Mouse (Mus musculus) spleen, postnatal 4 days (tissue): Measurements from ENCODE around the gene Gm10220.
"Not testable (repeated sequence)": the region's sequence is repeated elsewhere in the genome, so short reads cannot be mapped to it uniquely, and the experiment has no call there.

Source experiments
- DNase-seq, 2 experiments: peaks; one replicate each; pipeline ENCODE4 v3.0.0; 2022; ENCODE audit warnings: low spot score in 2 of 2

Gene Gm10220

DNA sequence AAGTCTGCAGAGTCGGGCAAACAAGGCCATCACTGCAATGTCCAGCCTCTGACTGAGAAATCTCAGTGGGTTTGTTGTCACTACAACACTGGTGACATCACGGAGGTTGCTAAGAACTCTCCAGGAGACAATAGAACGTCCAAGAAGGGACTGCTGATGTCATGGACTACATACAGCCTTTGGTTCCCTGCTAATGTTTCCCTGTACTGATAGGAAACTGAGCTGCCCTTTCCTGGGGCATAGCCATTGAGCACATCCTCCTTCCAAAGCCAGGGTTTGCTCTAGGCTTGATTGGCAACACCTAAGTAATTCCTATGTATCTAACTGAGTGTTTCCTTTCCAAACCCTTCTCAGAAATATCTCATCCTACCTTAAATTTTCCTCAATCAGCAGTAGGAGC is at the start of gene Gm10220:
Gene Gm10220 (minus strand): TSS at position 101 of the 400 bp plus-strand sequence.
- DNase-seq = not testable (repeated sequence)

GRCm38 (mm10) chr5:26169855-26170254 is 48.6 kb upstream of the Gm10220 start:
- DNase-seq = no peak

DNA sequence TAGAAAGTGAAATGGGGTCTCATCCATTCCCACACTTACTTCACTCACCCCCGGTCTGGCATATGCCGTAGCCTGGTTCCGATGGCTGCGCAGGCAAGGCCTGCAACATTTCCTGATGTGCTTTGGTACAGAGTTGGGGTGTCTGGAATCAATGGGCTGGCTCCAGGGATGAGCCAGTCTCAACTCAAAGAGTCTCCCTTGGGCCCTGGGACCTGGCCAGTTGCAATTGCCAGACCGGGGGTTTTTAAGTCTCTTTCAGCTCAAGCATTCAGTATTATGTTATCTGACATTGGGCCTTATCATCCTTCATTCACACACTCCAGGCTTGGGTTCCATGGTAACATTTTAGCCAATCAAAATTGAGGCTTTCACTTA is 44.6 kb upstream of the Gm10220 start:
- no peak for DNase-seq

GRCm38 (mm10) chr5:26165036-26165790 is 44.0 kb upstream of the Gm10220 start:
- no peak for DNase-seq

DNA sequence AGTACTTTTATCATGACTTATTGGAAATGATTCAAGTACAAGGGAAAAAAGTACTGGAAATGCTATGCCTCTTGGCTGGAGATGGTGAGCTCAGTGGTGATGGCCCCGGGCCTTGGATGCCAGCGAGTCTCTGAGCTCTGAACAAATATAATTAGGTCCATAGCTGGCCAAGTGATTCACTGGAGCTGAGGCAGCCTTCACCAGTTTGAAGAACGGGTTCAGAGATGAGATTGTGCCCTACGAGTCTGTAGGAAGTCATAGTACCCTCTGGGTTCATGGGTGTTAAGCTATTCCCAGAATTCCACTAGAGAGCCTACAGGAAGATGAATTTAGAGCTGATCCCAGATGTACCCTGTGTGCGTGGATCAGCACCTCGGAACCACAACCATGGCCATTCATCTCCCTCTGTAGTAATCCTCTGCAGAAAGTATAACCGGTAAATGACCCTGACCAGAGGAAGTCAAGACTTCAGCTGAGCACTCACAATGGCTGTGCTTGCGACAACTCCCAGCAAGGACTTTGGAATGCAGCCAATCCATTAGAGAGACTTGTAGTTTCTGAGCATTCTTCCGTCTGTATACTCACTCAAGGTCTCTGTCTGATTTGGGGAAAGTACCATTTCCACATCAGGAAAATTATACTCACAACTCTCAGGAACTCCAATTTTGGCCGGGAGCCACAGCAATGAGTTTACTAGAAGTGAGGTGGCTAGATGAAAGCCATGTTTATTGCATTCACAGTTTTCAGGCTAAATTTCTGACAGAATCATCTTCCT is 36.4 kb upstream of the Gm10220 start:
- no peak for DNase-seq

GRCm38 (mm10) chr5:26142891-26143290 is 21.7 kb upstream of the Gm10220 start:
- DNase-seq = no peak

GRCm38 (mm10) chr5:26105262-26105661 is 16.0 kb downstream of the Gm10220 start, which contains the start of gene 5031410I06Rik:
5031410I06Rik (minus strand) TSS chr5:26105362.
- not testable (repeated sequence) for DNase-seq

GRCm38 (mm10) chr5:26089191-26089590 is 32.0 kb downstream of the Gm10220 start, which contains the start of gene Gm10471:
Gm10471 (minus strand) TSS chr5:26089291.
- not testable (repeated sequence) for DNase-seq

DNA sequence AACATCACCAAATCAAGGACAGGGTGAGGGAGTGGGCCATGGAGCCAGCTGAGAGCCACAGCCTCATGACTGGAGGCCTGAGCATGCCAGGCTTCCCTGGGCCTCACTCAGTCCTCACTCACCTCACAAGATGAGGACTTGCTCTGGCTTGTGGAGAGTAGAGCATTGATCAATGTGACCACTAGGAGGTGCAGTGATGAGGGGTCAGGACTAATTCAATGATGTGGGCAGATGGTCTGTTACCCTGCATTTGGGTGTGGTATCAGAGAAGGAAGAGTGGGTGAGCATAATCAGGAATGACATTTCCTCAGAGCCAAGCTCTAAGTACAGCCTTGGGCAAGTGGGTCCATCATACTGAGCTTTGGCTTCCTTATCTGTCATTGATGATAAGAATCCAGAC is 42.2 kb downstream of the Gm10220 start:
- DNase-seq = not testable (repeated sequence)

DNA sequence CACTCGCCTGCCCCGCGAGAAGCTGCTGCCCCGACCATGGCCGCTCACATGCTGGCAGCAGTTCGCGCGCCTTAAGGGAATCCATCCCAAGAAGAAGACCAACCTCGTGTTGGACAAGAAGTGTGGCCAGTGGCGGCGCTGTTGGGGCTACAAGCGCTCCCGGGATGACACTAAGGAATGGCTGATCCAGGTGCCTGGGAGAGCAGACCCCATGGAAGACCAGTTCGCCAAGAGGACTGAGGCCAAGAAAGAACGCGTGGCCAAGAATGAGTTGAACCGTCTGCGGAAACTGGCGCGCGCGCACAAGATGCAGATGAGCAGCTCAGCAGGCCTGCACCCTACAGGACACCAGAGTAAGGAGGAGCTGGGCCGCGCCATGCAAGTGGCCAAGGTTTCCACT is 50.5 kb downstream of the Gm10220 start:
- no peak for DNase-seq
